Mouse (Mus musculus) intestine, postnatal 0 days (tissue): ENCODE results near the gene Sec62. TPM values are rescaled to one million over a fixed set of nuclear protein-coding genes. Genes with fewer than 3 reads are reported as not detected.

Source experiments
- ATAC-seq: fragments of 200-750 bp; cut with Nextera tagmentation; 2 replicates; pipeline ENCODE4 v1.8.0; 2017; ENCODE audit warnings: mild to moderate bottlenecking, moderate TSS enrichment, moderate library complexity
- H3K27ac ChIP-seq: fragments of 300-500 bp; sonication (generic); 2 replicates; pipeline ENCODE4 v1.5.1; 2014; ENCODE audit warnings: mild to moderate bottlenecking, low read depth, low read length, moderate library complexity
- H3K27me3 ChIP-seq: fragments of 300-500 bp; sonication (generic); replicated peaks from 2 replicates; pipeline ENCODE4 v1.6.1; 2014; ENCODE audit warnings: low read length, mixed read lengths; ENCODE audit not compliant: control insufficient read depth, insufficient read depth
- H3K36me3 ChIP-seq: fragments of 300-500 bp; sonication (generic); 2 replicates; pipeline ENCODE4 v1.6.1; 2014; ENCODE audit warnings: mild to moderate bottlenecking, moderate library complexity; ENCODE audit not compliant: control insufficient read depth, insufficient read depth
- H3K4me1 ChIP-seq: fragments of 300-500 bp; sonication (generic); replicated peaks from 2 replicates; pipeline ENCODE4 v1.6.1; 2014; ENCODE audit warnings: antibody characterized with exemption, low read length, mixed read lengths; ENCODE audit not compliant: control insufficient read depth, insufficient read depth
- H3K4me2 ChIP-seq: fragments of 300-500 bp; sonication (generic); replicated peaks from 2 replicates; pipeline ENCODE4 v1.6.1; 2014; ENCODE audit warnings: low read depth, mild to moderate bottlenecking, moderate library complexity
- H3K4me3 ChIP-seq: fragments of 300-500 bp; sonication (generic); 2 replicates; pipeline ENCODE4 v1.5.1; 2014; ENCODE audit warnings: low read depth, low read length
- H3K9ac ChIP-seq: fragments of 300-500 bp; sonication (generic); 2 replicates; pipeline ENCODE4 v1.6.1; 2014; ENCODE audit warnings: mild to moderate bottlenecking, low read depth, low read length
- H3K9me3 ChIP-seq: fragments of 300-500 bp; sonication (generic); 2 replicates; pipeline ENCODE4 v1.6.1; 2016; ENCODE audit warnings: mixed run types; ENCODE audit not compliant: control insufficient read depth
- CTCF ChIP-seq: sonication (generic); IDR thresholded peaks from 2 replicates; pipeline ENCODE4 v1.5.1; 2016; ENCODE audit warnings: low read depth, mild to moderate bottlenecking, control low read depth, antibody characterized with exemption, moderate library complexity
- WGBS: fragments of 180-500 bp; shearing (Covaris S2); extraction: QIAGEN DNeasy Blood & Tissue Kit; methylation state at CpG from one replicate; pipeline ENCODE4 v1.1.7; 2014; 5-methylcytosine and 5-hydroxymethylcytosine counted together
- polyA plus RNA-seq: library from polyadenylated mRNA; unstranded; fragments of >200 nt; fragmentation: Nextera tagmentation; extraction: Ambion mirVana; gene quantifications from 2 replicates; pipeline ENCODE4 v1.2.1, GENCODE M21; 2015

Gene Sec62
- polyA plus RNA-seq, 1 experiment from 2014 or later = 111 TPM

GRCm38 (mm10) chr3:30863712-30864435 lies 71.2 kb downstream of the Sec62 start:
- Histone ChIP-seq H3K9ac (no peak overlapping the region), H3K4me1 (no peaks in the 10 kb centered on the region), H3K4me2 (no peak overlapping the region), H3K9me3 (no peaks in the 10 kb centered on the region), H3K4me3 (no peak overlapping the region), H3K36me3 (no peaks in the 10 kb centered on the region), H3K27me3 (no peaks in the 10 kb centered on the region), H3K27ac (no peak overlapping the region)
- 61% methylated on average over 5 of the region's 5 CpGs for WGBS
- ATAC-seq = no peak
- TF ChIP-seq CTCF = no peak

GRCm38 (mm10) chr3:30864640-30865039 lies 72.0 kb downstream of the Sec62 start:
- Histone ChIP-seq H3K4me3 (no peak overlapping the region), H3K36me3 (no peaks in the 10 kb centered on the region), H3K27me3 (no peaks in the 10 kb centered on the region), H3K9ac (no peak overlapping the region), H3K9me3 (no peaks in the 10 kb centered on the region), H3K4me2 (no peak overlapping the region), H3K4me1 (no peaks in the 10 kb centered on the region), H3K27ac (no peak overlapping the region)
- no peak for ATAC-seq
- WGBS = 59% methylated on average over 1 of the region's 1 CpGs
- no peak for TF ChIP-seq CTCF

GRCm38 (mm10) chr3:30868176-30868575 lies 75.5 kb downstream of the Sec62 start:
- 80% methylated on average over 5 of the region's 5 CpGs for WGBS
- Histone ChIP-seq H3K36me3 (no peaks in the 10 kb centered on the region), H3K27ac (no peak overlapping the region), H3K27me3 (no peaks in the 10 kb centered on the region), H3K4me3 (no peak overlapping the region), H3K9me3 (no peaks in the 10 kb centered on the region), H3K4me2 (no peak overlapping the region), H3K4me1 (no peaks in the 10 kb centered on the region), H3K9ac (no peak overlapping the region)
- ATAC-seq = no peak
- TF ChIP-seq CTCF = no peak

GRCm38 (mm10) chr3:30868625-30869024 lies 76.0 kb downstream of the Sec62 start:
- Histone ChIP-seq H3K4me3 (no peak overlapping the region), H3K4me1 (no peaks in the 10 kb centered on the region), H3K4me2 (no peak overlapping the region), H3K27me3 (no peaks in the 10 kb centered on the region), H3K9ac (no peak overlapping the region), H3K27ac (no peak overlapping the region), H3K36me3 (no peaks in the 10 kb centered on the region), H3K9me3 (no peaks in the 10 kb centered on the region)
- 79% methylated on average over 5 of the region's 5 CpGs for WGBS
- ATAC-seq = no peak
- TF ChIP-seq CTCF = no peak

- H3K4me2 ChIP-seq = no peak overlapping the region
- H3K9me3 ChIP-seq = no peaks in the 10 kb centered on the region
- no peak for TF ChIP-seq CTCF
- H3K4me3 ChIP-seq = no peak overlapping the region
- H3K27me3 ChIP-seq = no peaks in the 10 kb centered on the region
- no peaks in the 10 kb centered on the region for H3K36me3 ChIP-seq
- no peaks in the 10 kb centered on the region for H3K4me1 ChIP-seq
- no peak overlapping the region for H3K9ac ChIP-seq
- H3K27ac ChIP-seq = no peak overlapping the region
- no peak for ATAC-seq
- 77% methylated on average over 1 of the region's 1 CpGs for WGBS
Observed at GRCm38 (mm10) chr3:30869995-30870394, 77.3 kb downstream of the Sec62 start.

Other genes starting within 250 kb of the Sec62 start
- gene Mecom, start 244.9 kb upstream of the Sec62 start, polyA plus RNA-seq = 7.7 and 9.4 TPM in 2 replicates
- gene Actrt3, start 192.9 kb upstream of the Sec62 start, polyA plus RNA-seq = 0.12 TPM in 2 replicates
- 10.3 and 11.4 TPM in 2 replicates for gene Mynn, start 190.8 kb upstream of the Sec62 start, polyA plus RNA-seq
- not detected in 2 replicates for gene Lrriq4, start 148.4 kb upstream of the Sec62 start, polyA plus RNA-seq
- 0.16 and 0.18 TPM in 2 replicates for gene Lrrc34, start 145.0 kb upstream of the Sec62 start, polyA plus RNA-seq
- gene Lrrc31, start 93.0 kb upstream of the Sec62 start, polyA plus RNA-seq = 0.69 and 0.73 TPM in 2 replicates
- gene Samd7, start 46.6 kb upstream of the Sec62 start, polyA plus RNA-seq = not detected in 2 replicates
- gene Gpr160, start 63.1 kb downstream of the Sec62 start, polyA plus RNA-seq = 12.8 and 14.4 TPM in 2 replicates
- gene Phc3, start 176.5 kb downstream of the Sec62 start, polyA plus RNA-seq = 3.5 and 3.8 TPM in 2 replicates
- 14.0 and 14.5 TPM in 2 replicates for gene Prkci, start 202.9 kb downstream of the Sec62 start, polyA plus RNA-seq